Mouse (Mus musculus): ENCODE measurements at regions not wholly inside any gene's neighbourhood (a gene's known extent, or its start where the extent isn't known, plus 50 kb on each side); places are given as distances from the start of the nearest gene placed in this dataset.
"Not testable (repeated sequence)": the region's sequence is repeated elsewhere in the genome, so short reads cannot be mapped to it uniquely, and the experiment has no call there.

GRCm38 (mm10) chr10:95773425-95773980, 69.2 kb downstream of the Gm33543 start:
- DNase-seq: no peak

- no peak for DNase-seq
These were observed 69.8 kb downstream of the Gm33543 start for GRCm38 (mm10) chr10:95772811-95773424.

GRCm38 (mm10) chr10:95768974-95769373, 73.8 kb downstream of the Gm33543 start:
- no peak for DNase-seq

DNA sequence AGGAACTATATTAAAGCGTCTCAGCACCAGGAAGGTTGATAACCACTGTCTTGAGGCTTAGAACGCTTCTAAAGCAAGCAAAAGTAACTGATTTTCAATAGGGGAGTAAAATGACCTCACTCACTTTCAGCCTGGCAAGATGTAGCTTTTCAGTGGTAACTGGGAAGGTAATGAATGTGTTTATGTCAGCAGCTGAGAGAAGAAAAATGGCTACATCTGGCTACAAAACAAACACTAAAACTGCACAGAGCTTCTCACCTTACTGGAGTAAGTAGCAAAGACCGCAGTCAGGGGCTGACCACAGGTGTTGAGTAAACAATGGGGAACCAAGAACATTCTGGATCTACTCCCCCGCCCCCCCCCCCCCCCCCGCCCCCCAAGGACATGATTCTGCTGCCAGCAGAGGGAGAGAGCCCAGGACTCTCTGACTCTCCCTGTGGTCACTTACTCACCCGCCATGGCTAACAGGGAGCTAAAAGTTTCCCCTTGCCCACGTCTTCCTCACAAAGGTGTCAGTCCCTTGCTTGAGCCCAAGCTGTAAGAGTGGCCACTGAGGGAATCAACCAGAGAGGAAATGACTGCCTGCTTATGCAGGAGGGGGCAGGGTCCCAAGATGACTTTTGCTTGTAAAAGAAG, 75.1 kb downstream of the Gm33543 start:
- DNase-seq: no peak

DNA sequence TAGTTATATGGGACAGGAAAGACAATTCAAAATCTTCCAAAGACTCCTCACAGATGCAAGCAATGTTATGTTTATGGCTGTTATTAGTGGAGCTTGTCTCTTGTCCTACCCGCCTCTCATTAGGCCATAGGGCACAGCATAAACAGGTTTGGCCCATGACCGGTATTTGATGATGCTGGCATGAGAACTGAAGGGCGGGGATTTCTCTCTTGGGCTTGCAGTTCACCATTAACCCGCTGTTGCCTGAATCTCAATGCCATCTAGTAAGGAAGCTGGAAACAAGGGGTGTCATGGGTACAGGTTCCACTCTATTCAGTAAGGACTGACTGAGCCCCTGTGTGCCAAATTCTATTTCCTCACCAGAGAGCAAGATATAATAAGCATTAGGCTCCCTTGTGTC, 78.6 kb downstream of the Gm33543 start:
- DNase-seq: no peak

DNA sequence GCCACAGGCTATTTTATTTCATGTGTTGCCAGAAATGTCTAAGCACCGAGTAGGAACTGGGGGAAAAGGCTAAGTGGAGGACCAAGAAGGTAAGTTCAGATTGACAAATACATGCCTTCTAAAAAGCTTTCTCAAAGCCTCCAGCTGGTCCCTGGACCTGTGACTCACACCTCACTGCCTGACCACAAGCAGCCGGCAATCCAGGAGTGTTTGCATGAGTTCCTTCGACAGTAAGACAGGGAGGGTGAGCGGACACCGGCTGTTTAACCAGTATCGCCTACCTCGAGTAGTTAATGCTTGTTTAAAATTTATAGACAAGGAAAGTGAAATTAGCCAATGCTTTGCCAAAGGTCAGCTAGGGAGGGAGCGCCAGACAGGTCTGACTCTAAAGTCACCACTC, 80.1 kb downstream of the Gm33543 start:
- DNase-seq: no peak

DNA sequence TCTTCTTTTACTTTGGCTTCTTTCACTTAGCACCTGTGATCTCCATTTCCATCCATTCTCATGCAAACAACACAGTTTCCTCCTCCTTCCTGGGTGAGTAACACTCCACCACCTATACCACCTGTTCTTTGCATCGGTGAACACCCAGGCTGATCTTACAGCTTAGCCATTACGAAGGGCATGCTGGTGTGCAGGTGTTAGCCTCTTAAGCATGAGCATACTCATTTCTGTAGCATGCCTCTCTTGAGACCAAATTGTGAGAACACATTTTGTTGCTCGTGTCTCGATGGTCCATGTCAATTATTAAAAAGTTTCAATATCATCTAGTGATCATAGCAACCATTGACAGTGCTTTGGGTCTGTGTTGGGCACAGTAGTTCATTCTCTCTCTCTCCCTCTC, 80.8 kb downstream of the Gm33543 start:
- no peak for DNase-seq

GRCm38 (mm10) chr10:95760121-95760870, 82.4 kb downstream of the Gm33543 start:
- DNase-seq: no peak

DNA sequence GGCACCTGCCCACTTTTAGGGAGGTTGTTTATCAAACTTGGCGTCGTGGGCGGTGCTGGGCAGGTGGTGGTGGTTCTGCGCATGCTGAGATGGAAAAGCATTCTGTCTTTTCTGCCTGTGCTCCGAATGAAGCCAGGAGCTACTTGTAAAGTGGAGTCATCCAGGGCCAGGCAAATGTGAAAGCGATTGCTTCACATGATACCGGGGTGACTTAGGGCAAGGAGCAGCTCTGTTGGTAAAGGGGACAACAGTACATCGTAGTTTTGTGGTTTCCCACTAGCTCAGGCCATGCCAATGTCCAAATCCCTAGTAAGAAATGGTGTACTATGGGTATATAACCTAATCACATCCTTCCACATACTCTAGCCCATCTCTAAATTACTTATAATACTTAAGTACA, 84.5 kb downstream of the Gm33543 start:
- no peak for DNase-seq

- DNase-seq: no peak
These were observed 82.2 kb upstream of the Anapc15-ps start for GRCm38 (mm10) chr10:95755429-95755828.

- DNase-seq: no peak
These were observed 80.2 kb upstream of the Anapc15-ps start for GRCm38 (mm10) chr10:95753396-95753905.

GRCm38 (mm10) chr10:95748360-95748759, 75.1 kb upstream of the Anapc15-ps start:
- no peak for DNase-seq

GRCm38 (mm10) chr10:95747939-95748338, 74.7 kb upstream of the Anapc15-ps start:
- DNase-seq: no peak

DNA sequence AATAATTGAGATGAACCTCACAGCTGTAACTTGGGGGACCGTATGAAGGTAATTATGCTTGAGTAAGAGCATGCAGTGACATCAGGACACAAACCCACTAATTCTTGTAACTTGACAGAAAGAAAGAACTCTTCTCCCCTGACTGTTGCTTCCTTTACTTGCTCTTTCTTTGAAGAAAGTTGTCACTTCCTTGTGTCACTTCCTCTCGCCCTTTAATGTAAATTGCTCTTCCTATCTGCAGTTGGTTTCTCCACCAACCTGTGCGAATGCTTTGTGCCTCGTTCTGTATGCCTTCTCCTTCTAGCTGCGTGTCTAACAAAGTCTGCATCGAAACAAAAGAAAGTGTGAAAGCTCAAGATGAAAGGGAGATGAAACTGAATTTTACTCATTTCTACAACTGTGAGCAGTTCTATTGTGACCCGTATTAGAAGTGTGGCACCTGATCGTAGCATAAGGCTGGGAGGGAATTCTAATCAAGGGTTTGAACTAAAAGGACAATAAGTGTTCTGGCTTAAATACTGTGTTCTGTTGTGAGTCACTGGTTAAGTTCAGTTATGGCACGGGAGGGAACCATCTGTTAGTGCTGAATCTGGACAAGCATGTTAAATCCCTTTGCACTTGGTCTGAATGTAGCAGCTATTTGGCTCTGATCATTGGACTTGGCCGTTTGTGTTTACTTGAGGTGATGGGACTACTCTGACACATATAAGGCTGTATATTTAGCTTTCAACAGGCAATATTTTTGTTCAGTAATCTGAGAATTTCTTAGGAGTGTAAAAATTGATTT, 72.8 kb upstream of the Anapc15-ps start:
- peak; percentile 35 for DNase-seq

GRCm38 (mm10) chr10:95745254-95745653, 72.0 kb upstream of the Anapc15-ps start:
- DNase-seq: no peak

DNA sequence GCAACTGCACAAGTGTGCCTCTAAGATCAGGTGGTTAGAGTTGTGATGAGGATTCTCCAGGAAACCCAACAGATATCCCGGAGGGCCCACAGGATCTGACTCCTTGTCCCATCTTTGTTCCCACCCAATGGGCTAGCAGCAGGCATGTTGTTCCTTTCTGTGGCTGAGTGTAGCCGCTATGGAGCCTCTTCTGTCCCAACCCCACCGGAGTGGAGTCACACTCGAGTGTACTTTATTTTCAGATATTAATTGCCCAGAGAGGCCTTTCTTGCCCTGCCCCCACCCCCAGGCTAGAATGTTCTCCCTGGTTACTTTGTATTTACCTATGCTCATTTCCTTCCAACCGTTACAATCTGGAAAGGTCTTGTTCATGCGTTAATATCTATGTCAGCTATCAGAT, 70.4 kb upstream of the Anapc15-ps start:
- DNase-seq: no peak

DNA sequence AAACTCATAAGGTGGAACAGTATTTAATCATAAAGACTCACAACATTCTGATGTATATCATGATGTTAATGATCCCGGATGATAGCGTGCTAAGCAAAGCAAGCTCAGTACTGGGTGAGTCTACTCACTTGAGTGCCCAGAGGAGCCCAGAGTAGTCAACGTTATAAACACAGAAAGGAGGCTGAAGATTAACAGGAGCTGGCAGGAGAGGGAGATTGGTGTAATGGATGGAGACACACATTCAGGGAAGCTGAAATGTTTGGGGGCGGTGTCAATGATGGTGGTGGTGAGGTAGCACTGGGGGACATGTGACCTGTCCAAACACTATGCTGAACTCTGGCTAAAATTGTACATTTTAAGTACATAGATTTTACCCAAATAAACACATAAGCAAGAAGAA, 66.2 kb upstream of the Anapc15-ps start:
- DNase-seq: no peak

DNA sequence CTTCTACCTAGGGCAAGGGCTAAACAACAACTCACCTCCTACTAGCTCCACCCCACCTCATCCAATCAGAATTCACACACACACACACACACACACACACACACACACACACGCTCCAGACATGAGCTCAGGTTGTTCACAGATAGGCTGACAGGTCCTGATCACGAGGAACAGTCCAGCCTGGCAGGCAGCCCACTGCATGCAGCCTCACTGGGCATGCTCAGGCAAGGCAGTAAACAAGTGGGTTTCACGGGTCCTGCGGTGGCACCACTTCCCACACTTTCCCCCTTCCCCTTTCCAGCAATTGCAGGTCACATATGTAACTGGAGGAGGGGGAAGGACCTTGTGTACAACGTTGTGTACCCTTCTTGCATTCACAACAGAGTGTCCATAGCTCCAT, 63.5 kb upstream of the Anapc15-ps start:
- DNase-seq: not testable (repeated sequence)

- no peak for DNase-seq
These were observed 57.8 kb upstream of the Anapc15-ps start for GRCm38 (mm10) chr10:95731001-95731400.

DNA sequence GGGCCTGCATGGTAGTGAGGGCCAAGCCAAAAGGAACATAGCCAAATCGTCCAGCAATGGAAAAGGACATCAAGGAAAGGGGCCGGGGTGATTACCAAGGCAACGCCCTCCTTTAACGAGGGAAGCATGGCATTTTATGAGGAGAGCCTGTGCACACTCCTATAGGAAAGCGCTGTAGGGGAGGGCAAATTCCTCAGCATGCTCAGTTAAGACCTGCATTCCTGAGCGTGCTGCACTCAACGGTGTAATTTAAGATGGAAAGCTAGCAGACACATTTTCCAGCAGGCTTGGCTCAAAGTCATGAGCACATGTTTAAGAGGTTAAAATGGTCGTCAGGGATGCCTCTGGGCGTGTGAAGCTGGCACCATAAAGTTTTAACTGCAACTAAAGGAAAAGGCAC, 56.6 kb upstream of the Anapc15-ps start:
- no peak for DNase-seq

DNA sequence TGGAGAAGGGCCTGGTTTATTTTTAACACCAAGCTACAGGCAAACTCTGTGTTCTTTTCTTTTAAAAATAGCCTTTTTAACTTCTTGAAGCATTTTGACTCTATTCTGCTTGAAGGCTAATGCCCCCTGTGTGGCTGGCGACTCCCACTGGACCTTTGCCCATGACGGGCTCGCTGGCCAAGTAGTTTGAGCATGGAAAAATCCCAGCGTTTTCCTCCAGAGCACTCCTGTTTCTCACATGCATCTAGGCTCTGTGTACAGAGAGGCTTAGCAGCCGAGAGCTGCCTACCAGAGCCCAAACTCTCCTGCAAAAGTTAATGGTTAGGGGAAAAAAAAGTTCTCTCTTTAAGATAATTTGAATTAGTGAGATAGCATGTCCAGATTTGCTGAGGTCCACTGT, 52.7 kb upstream of the Anapc15-ps start:
- no peak for DNase-seq

- no peak for DNase-seq
These were observed 52.1 kb upstream of the Anapc15-ps start for GRCm38 (mm10) chr10:95725349-95725748.
